Comparison of ENCODE assay signal across 8 mouse cellular contexts in the genomic region with DNA sequence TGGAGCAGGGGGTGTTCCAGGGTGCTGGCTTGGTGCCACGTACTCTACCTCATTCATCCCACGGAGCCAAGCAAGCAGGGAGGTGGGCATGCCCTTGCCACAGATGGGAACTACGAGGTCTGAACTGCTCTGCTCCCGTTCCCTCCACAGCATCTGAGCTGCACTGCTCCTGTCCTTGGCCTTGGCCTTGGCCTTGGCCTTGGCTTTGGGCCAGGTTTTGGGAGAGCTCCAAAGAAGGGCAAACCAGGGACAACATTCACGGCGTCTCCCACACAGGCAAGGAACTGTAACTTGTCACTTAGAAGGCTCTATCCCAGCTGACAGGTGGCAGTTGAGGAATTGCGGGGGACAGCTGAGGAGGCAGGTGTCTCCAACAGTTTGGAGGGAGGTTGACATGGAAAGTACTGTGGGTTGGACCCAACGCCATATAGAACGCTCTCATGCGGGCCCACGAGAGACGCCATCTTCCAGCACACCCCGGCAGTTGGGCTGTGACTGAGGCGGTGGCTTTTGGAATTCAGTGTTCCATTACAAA. TPM values are rescaled to one million over a fixed set of nuclear protein-coding genes. Genes with fewer than 3 reads are reported as not detected.
A peak's percentile ranks its signal among the peaks of the same experiment; 100 is the strongest.
DNase-seq lines count a peak whose midpoint lies in the region; ATAC-seq and TF ChIP-seq lines count a peak whose summit lies in the region.

No protein-coding gene starts in this region.

- peak overlapping the region; percentile 100 for H3K4me2 ChIP-seq in heart, embryonic 13.5 days
- H3K4me2 ChIP-seq in liver, embryonic 13.5 days = peak overlapping the region; percentile 100
- no peak overlapping the region for H3K4me2 ChIP-seq in midbrain, postnatal 0 days (ENCODE audit: low read depth, low read length, poor library complexity, severe bottlenecking)

- no peaks in the 10 kb centered on the region for H3K9me3 ChIP-seq in heart, embryonic 13.5 days
- no peaks in the 10 kb centered on the region for H3K9me3 ChIP-seq in liver, embryonic 13.5 days (replicated peaks)
- no peaks in the 10 kb centered on the region for H3K9me3 ChIP-seq in midbrain, postnatal 0 days (ENCODE audit: low read length)

- peaks cover 5% of the 10 kb centered on the region for H3K27me3 ChIP-seq in heart, embryonic 13.5 days (replicated peaks)
- H3K27me3 ChIP-seq in liver, embryonic 13.5 days = no peaks in the 10 kb centered on the region
- peaks cover 27% of the 10 kb centered on the region for H3K27me3 ChIP-seq in midbrain, postnatal 0 days (ENCODE audit: insufficient read depth, low read length)

- H3K36me3 ChIP-seq in heart, embryonic 13.5 days = 0 out of 2 replicates have a peak, but pooled peaks cover 9% of the 10 kb centered on the region
- H3K36me3 ChIP-seq in liver, embryonic 13.5 days = peaks cover 44% of the 10 kb centered on the region
- no peaks in the 10 kb centered on the region for H3K36me3 ChIP-seq in midbrain, postnatal 0 days (ENCODE audit: insufficient read depth, low read length)

- H3K4me1 ChIP-seq in heart, embryonic 13.5 days = peaks cover 63% of the 10 kb centered on the region
- H3K4me1 ChIP-seq in liver, embryonic 13.5 days (replicated peaks) = peaks cover 75% of the 10 kb centered on the region
- H3K4me1 ChIP-seq in midbrain, postnatal 0 days (ENCODE audit: insufficient read depth, low read length) = peaks cover 9% of the 10 kb centered on the region; the same call in 1 of the 2 replicates

- H3K4me3 ChIP-seq in heart, embryonic 13.5 days = peak overlapping the region; percentile 90
- peak overlapping the region; percentile 85 for H3K4me3 ChIP-seq in liver, embryonic 13.5 days (replicated peaks)
- no peak overlapping the region for H3K4me3 ChIP-seq in midbrain, postnatal 0 days (ENCODE audit: low read depth, low read length)

- no peak for DNase-seq in heart, postnatal 36 days
- DNase-seq in CD4-positive helper T cell, adult 2 months (ENCODE audit: low read depth, low spot score) = peak; percentile 21
- DNase-seq in adrenal gland, postnatal 10 days = peak; percentile 69
- DNase-seq in liver, embryonic 13.5 days = no peak
- DNase-seq in left cerebral cortex, adult 11 months (ENCODE audit: low spot score) = no peak
- DNase-seq in urinary bladder, adult 2 months (ENCODE audit: low spot score) = no peak
- no peak for DNase-seq in midbrain, postnatal 0 days (ENCODE audit: low spot score)

- 51% methylated on average over 14 of the region's 14 CpGs for WGBS in heart, embryonic 13.5 days
- WGBS in liver, embryonic 13.5 days (ENCODE audit: insufficient replicate concordance) = 89% methylated on average over 14 of the region's 14 CpGs
- 86% methylated on average over 14 of the region's 14 CpGs for WGBS in midbrain, postnatal 0 days

- peak overlapping the region; percentile 93 for H3K27ac ChIP-seq in heart, embryonic 13.5 days (replicated peaks)
- peak overlapping the region; percentile 98 for H3K27ac ChIP-seq in liver, embryonic 13.5 days
- H3K27ac ChIP-seq in midbrain, postnatal 0 days (ENCODE audit: low read depth, low read length) = no peak overlapping the region

- no peak for ATAC-seq in heart, embryonic 13.5 days (ENCODE audit: extremely low read depth, insufficient number of reproducible peaks, low FRiP score, low TSS enrichment)
- ATAC-seq in liver, embryonic 13.5 days (ENCODE audit: low read depth) = no peak
- ATAC-seq in midbrain, postnatal 0 days (ENCODE audit: low FRiP score) = no peak

- peak overlapping the region; percentile 97 for H3K9ac ChIP-seq in heart, embryonic 13.5 days
- H3K9ac ChIP-seq in liver, embryonic 13.5 days = peak overlapping the region; percentile 94; the same call in 1 of the 2 replicates
- no peak overlapping the region for H3K9ac ChIP-seq in midbrain, postnatal 0 days (replicated peaks; ENCODE audit: low read length, poor library complexity, severe bottlenecking)

- no peak for TF ChIP-seq CTCF in midbrain, postnatal 0 days (IDR thresholded peaks at IDR 0.05)

- intact Hi-C loops in heart, postnatal 36 days (cut with DNase I) = no loop called here

RNA-seq across cellular contexts. Expression of a gene that starts 5.4 kb away (rescaled TPM):
- 29.3 and 32.8 TPM in 2 replicates for polyA plus RNA-seq in heart, embryonic 13.5 days (2015; fragmentation: Nextera tagmentation; extraction: Ambion mirVana)
- 10 to 100 TPM; 14.3 to 15.8 TPM for total RNA-seq in heart, postnatal 36 days (2021)
- total RNA-seq in adrenal gland, postnatal 10 days (2021) = 1 to 10 TPM; 3.2 to 5.4 TPM
- 10.6 and 13.0 TPM in 2 replicates for polyA plus RNA-seq in liver, embryonic 13.5 days (2015; fragmentation: Nextera tagmentation; extraction: Ambion mirVana)
- 0.48 and 0.74 TPM in 2 replicates for polyA plus RNA-seq in urinary bladder, adult 2 months (2012; rRNA removed)
- total RNA-seq in midbrain, postnatal 0 days (2014; rRNA removed) = 0.77 and 0.85 TPM in 2 replicates
- 0.35 and 0.93 TPM in 2 replicates for polyA plus RNA-seq in midbrain, postnatal 0 days (2015; fragmentation: Nextera tagmentation; extraction: Ambion mirVana)

RNA-seq across cellular contexts. Expression of a gene that starts 16.1 kb away (rescaled TPM):
- 13.9 and 14.2 TPM in 2 replicates for polyA plus RNA-seq in heart, embryonic 13.5 days (2015; fragmentation: Nextera tagmentation; extraction: Ambion mirVana)
- 10 to 100 TPM; 24.7 to 32.1 TPM for total RNA-seq in heart, postnatal 36 days (2021)
- total RNA-seq in adrenal gland, postnatal 10 days (2021) = 1 to 10 TPM; 3.9 to 8.6 TPM
- polyA plus RNA-seq in liver, embryonic 13.5 days (2015; fragmentation: Nextera tagmentation; extraction: Ambion mirVana) = 2.0 and 2.2 TPM in 2 replicates
- 4.9 and 5.3 TPM in 2 replicates for polyA plus RNA-seq in urinary bladder, adult 2 months (2012; rRNA removed)
- 31.2 and 47.0 TPM in 2 replicates for total RNA-seq in midbrain, postnatal 0 days (2014; rRNA removed)
- polyA plus RNA-seq in midbrain, postnatal 0 days (2015; fragmentation: Nextera tagmentation; extraction: Ambion mirVana) = 24.9 and 29.0 TPM in 2 replicates

Comparison
In these comparisons a context has a peak if more than half of its experiments do, and no peak if none do; other contexts are left out.
1. DNase-seq: peak in CD4-positive helper T cell, adult 2 months (single experiment) and adrenal gland, postnatal 10 days (single experiment); none in heart, postnatal 36 days (0 of 2), liver, embryonic 13.5 days (single experiment), left cerebral cortex, adult 11 months (single experiment), urinary bladder, adult 2 months (single experiment) and midbrain, postnatal 0 days (single experiment).